Mouse (Mus musculus): ENCODE measurements around the gene Nptn.

- TF ChIP-seq GATA1 (IDR thresholded peaks at IDR 0.05; ENCODE audit: low read length) (peak; percentile 88), TAL1 (IDR thresholded peaks at IDR 0.05; ENCODE audit: low read length) (peak; percentile 90)
These were observed 75.9 kb downstream of the Nptn start for GRCm38 (mm10) chr9:58657735-58658512.

Measured in erythroblast, embryonic 14.5 days (primary cell).